19 mouse cellular contexts compared by ENCODE assay signal in genomic region chr5:115958814-115959213, GRCm38 (mm10).
DNase-seq lines count a peak whose midpoint lies in the region; ATAC-seq and TF ChIP-seq lines count a peak whose summit lies in the region.
"Had no signal": no experiment of that assay in that cellular context is flagged by ENCODE, and none has a peak within 500 bp of the region (broad histone marks: within the 10 kb centered on the region; RNA-seq: fewer than 3 reads in every experiment).

No protein-coding gene starts in this region.

- peak; percentile 22; the same call in 1 of the 2 replicates for ATAC-seq in liver, embryonic 11.5 days (replicated peaks; ENCODE audit: low FRiP score)
- ATAC-seq in liver, embryonic 14.5 days (ENCODE audit: insufficient read depth) = peak; percentile 58; the same call in 1 of the 2 replicates
- ATAC-seq in megakaryocyte-erythroid progenitor cell, adult 5-6 weeks (replicated peaks; ENCODE audit: low FRiP score, low TSS enrichment, poor library complexity, severe bottlenecking) = 0 out of 2 replicates have a peak, but pooled peaks have one; percentile 22
- ATAC-seq: CD4-positive, CD25-positive, alpha-beta regulatory T cell, adult 4 months; forebrain, embryonic 16.5 days had no signal

- DNase-seq in liver, embryonic 11.5 days (ENCODE audit: low spot score) = no peak
- no peak for DNase-seq in liver
- DNase-seq in liver, embryonic 14.5 days (ENCODE audit: low read depth in 3 of 3, low spot score in 3 of 3) = no peak
- no peak for DNase-seq in thymus, postnatal 14 days
- DNase-seq in yolk sac, embryonic 10.5 days (ENCODE audit: low spot score) = no peak
- no peak for DNase-seq in cerebellum, adult 11 months
- DNase-seq: adrenal gland, adult 8-10 months; B cell, adult 2 months; cerebellum, adult 18-20 months; cerebellum, adult 9-11 months; cerebellum, postnatal 36 days; gastrocnemius, postnatal 14 days had no signal

- H3K36me3 ChIP-seq in liver, embryonic 11.5 days (ENCODE audit: control insufficient read depth, insufficient read depth, low read length) = peaks cover 55% of the 10 kb centered on the region
- peaks cover 90% of the 10 kb centered on the region for H3K36me3 ChIP-seq in liver, embryonic 14.5 days (replicated peaks; ENCODE audit: control insufficient read depth, insufficient read depth, low read depth)

- 87% methylated on average over 11 of the region's 11 CpGs for WGBS in liver, embryonic 11.5 days
- WGBS in liver, embryonic 14.5 days (ENCODE audit: insufficient replicate concordance) = 75% methylated on average over 11 of the region's 11 CpGs

- no peak overlapping the region for H3K4me3 ChIP-seq in liver, embryonic 11.5 days (ENCODE audit: low read depth, low read length)
- H3K4me3 ChIP-seq in liver, embryonic 14.5 days (ENCODE audit: insufficient read depth in 1 of 2, low read depth in 2 of 2, low read length in 2 of 2) = peak overlapping the region in 1 of 2 experiments; percentile 5; a peak in 1 of 4 replicates
- H3K4me3 ChIP-seq: embryonic facial prominence, embryonic 10.5 days; forebrain, embryonic 12.5 days; heart, embryonic 12.5 days; hindbrain, embryonic 15.5 days had no signal

- TF ChIP-seq EP300 in liver, embryonic 14.5 days (IDR thresholded peaks at IDR 0.05; ENCODE audit: low read depth) = no peak

- no peak overlapping the region for H3K4me2 ChIP-seq in liver, embryonic 11.5 days
- peak overlapping the region; percentile 47 for H3K4me2 ChIP-seq in liver, embryonic 14.5 days (ENCODE audit: low read depth)
- H3K4me2 ChIP-seq: forebrain, embryonic 12.5 days; heart, embryonic 12.5 days; hindbrain, embryonic 15.5 days had no signal

- peaks cover 9% of the 10 kb centered on the region for H3K4me1 ChIP-seq in liver, embryonic 11.5 days (replicated peaks; ENCODE audit: control insufficient read depth, insufficient read depth, low read length)
- H3K4me1 ChIP-seq in liver, embryonic 14.5 days (replicated peaks; ENCODE audit: control insufficient read depth in 2 of 2, insufficient read depth in 2 of 2, low read length in 1 of 2) = peaks cover 14 to 16% of the 10 kb centered on the region in 2 experiments
- H3K4me1 ChIP-seq: forebrain, embryonic 12.5 days; heart, embryonic 12.5 days; hindbrain, embryonic 15.5 days had no signal

- TF ChIP-seq CTCF in liver, embryonic 14.5 days (IDR thresholded peaks at IDR 0.05; ENCODE audit: low read depth) = no peak

- no peak overlapping the region for H3K27ac ChIP-seq in liver, embryonic 11.5 days (ENCODE audit: low read depth, low read length)
- peak overlapping the region; percentile 35 for H3K27ac ChIP-seq in liver, embryonic 14.5 days
- H3K27ac ChIP-seq: embryonic facial prominence, embryonic 10.5 days; forebrain, embryonic 12.5 days; hindbrain, embryonic 15.5 days had no signal

- no peaks in the 10 kb centered on the region for H3K27me3 ChIP-seq in liver, embryonic 11.5 days (replicated peaks; ENCODE audit: control insufficient read depth, insufficient read depth, low read length)
- no peaks in the 10 kb centered on the region for H3K27me3 ChIP-seq in liver, embryonic 14.5 days (ENCODE audit: control insufficient read depth, insufficient read depth, low read length)
- H3K27me3 ChIP-seq: forebrain, embryonic 12.5 days; heart, embryonic 12.5 days; hindbrain, embryonic 15.5 days had no signal

- H3K9ac ChIP-seq in liver, embryonic 11.5 days (ENCODE audit: low read depth, low read length) = no peak overlapping the region
- H3K9ac ChIP-seq in liver, embryonic 14.5 days (replicated peaks) = no peak overlapping the region; the same call in 1 of the 2 replicates
- H3K9ac ChIP-seq: forebrain, embryonic 12.5 days; heart, embryonic 12.5 days; hindbrain, embryonic 15.5 days had no signal

- H3K9me3 ChIP-seq in liver, embryonic 11.5 days (ENCODE audit: control insufficient read depth, low read length) = peaks cover 8% of the 10 kb centered on the region; the same call in 1 of the 2 replicates
- H3K9me3 ChIP-seq in liver, embryonic 14.5 days (ENCODE audit: control insufficient read depth, low read length) = peaks cover 10% of the 10 kb centered on the region
